Mouse (Mus musculus): Measurements from ENCODE around the gene Ccs.

- no peak for TF ChIP-seq CTCF (IDR thresholded peaks at IDR 0.05; ENCODE audit: low read depth, low read length)
- TF ChIP-seq POLR2A (IDR thresholded peaks at IDR 0.05; ENCODE audit: insufficient read depth, low read length) = no peak
Measured at GRCm38 (mm10) chr19:4820678-4821303, 18.3 kb downstream of the Ccs start.

All from ES-Bruce4 (cell line).